Mouse (Mus musculus) kidney, embryonic 14.5 days (tissue): Measurements from ENCODE around the gene Gpr155. TPM values are rescaled to one million over a fixed set of nuclear protein-coding genes. Genes with fewer than 3 reads are reported as not detected.

Experiments used
- ATAC-seq: fragments of 200-750 bp; cut with Nextera tagmentation; 2 replicates; pipeline ENCODE4 v1.8.0; 2017; ENCODE audit warnings: moderate number of reproducible peaks, mild to moderate bottlenecking, moderate TSS enrichment, moderate library complexity; ENCODE audit not compliant: low FRiP score, low TSS enrichment
- H3K27ac ChIP-seq: fragments of 300-500 bp; sonication (generic); 2 replicates; pipeline ENCODE4 v1.5.1; 2014; ENCODE audit warnings: low read depth, mild to moderate bottlenecking, low read length, moderate library complexity, mixed read lengths
- H3K27me3 ChIP-seq: fragments of 300-500 bp; sonication (generic); 2 replicates; pipeline ENCODE4 v1.6.1; 2014; ENCODE audit warnings: mild to moderate bottlenecking, low read length; ENCODE audit not compliant: control insufficient read depth, insufficient read depth
- H3K36me3 ChIP-seq: fragments of 300-500 bp; sonication (generic); 2 replicates; pipeline ENCODE4 v1.6.1; 2014; ENCODE audit warnings: low read length, mixed read lengths; ENCODE audit not compliant: control insufficient read depth, insufficient read depth
- H3K4me1 ChIP-seq: fragments of 300-500 bp; sonication (generic); 2 replicates; pipeline ENCODE4 v1.6.1; 2014; ENCODE audit warnings: low read length, mixed read lengths; ENCODE audit not compliant: control insufficient read depth, insufficient read depth
- H3K4me2 ChIP-seq: fragments of 300-500 bp; sonication (generic); replicated peaks from 2 replicates; pipeline ENCODE4 v1.6.1; 2014; ENCODE audit warnings: low read depth, mild to moderate bottlenecking, low read length
- H3K4me3 ChIP-seq: fragments of 300-500 bp; sonication (generic); 2 replicates; pipeline ENCODE4 v1.5.1; 2014; ENCODE audit warnings: mild to moderate bottlenecking, low read length
- H3K9ac ChIP-seq: fragments of 300-500 bp; sonication (generic); 2 replicates; pipeline ENCODE4 v1.6.1; 2014; ENCODE audit warnings: low read depth, mild to moderate bottlenecking, low read length, moderate library complexity
- H3K9me3 ChIP-seq: fragments of 300-500 bp; sonication (generic); 2 replicates; pipeline ENCODE4 v1.6.1; 2016; ENCODE audit warnings: low read length; ENCODE audit not compliant: control insufficient read depth
- WGBS: fragments of 180-500 bp; shearing (Covaris S2); extraction: QIAGEN DNeasy Blood & Tissue Kit; methylation state at CpG from one replicate; pipeline ENCODE4 v1.1.7; 2014; 5-methylcytosine and 5-hydroxymethylcytosine counted together
- polyA plus RNA-seq: library from polyadenylated mRNA; unstranded; fragments of >200 nt; fragmentation: Nextera tagmentation; extraction: Ambion mirVana; gene quantifications from 2 replicates; pipeline ENCODE4 v1.2.1, GENCODE M21; 2014

The Gpr155 gene
- polyA plus RNA-seq, 1 experiment from 2014 or later: 6.9 TPM

- no peaks in the 10 kb centered on the region for H3K9me3 ChIP-seq
- no peaks in the 10 kb centered on the region for H3K4me1 ChIP-seq
- H3K27ac ChIP-seq: no peak overlapping the region
- no peak overlapping the region for H3K9ac ChIP-seq
- WGBS: 95% methylated on average over 8 of the region's 8 CpGs
- no peak overlapping the region for H3K4me2 ChIP-seq
- H3K36me3 ChIP-seq: no peaks in the 10 kb centered on the region
- no peak overlapping the region for H3K4me3 ChIP-seq
- ATAC-seq: no peak
- no peaks in the 10 kb centered on the region for H3K27me3 ChIP-seq
These were observed 23.7 kb upstream of the Gpr155 start for GRCm38 (mm10) chr2:73410076-73410475.

GRCm38 (mm10) chr2:73407662-73408061, 21.3 kb upstream of the Gpr155 start:
- no peak overlapping the region for H3K4me3 ChIP-seq
- no peak for ATAC-seq
- no peaks in the 10 kb centered on the region for H3K4me1 ChIP-seq
- H3K36me3 ChIP-seq: no peaks in the 10 kb centered on the region
- no peak overlapping the region for H3K27ac ChIP-seq
- 72% methylated on average over 4 of the region's 4 CpGs for WGBS
- no peaks in the 10 kb centered on the region for H3K27me3 ChIP-seq
- H3K9me3 ChIP-seq: no peaks in the 10 kb centered on the region
- no peak overlapping the region for H3K4me2 ChIP-seq
- H3K9ac ChIP-seq: no peak overlapping the region

- no peaks in the 10 kb centered on the region for H3K9me3 ChIP-seq
- H3K27me3 ChIP-seq: no peaks in the 10 kb centered on the region
- no peak for ATAC-seq
- WGBS: 86% methylated on average over 9 of the region's 9 CpGs
- H3K36me3 ChIP-seq: no peaks in the 10 kb centered on the region
- H3K4me2 ChIP-seq: no peak overlapping the region
- no peaks in the 10 kb centered on the region for H3K4me1 ChIP-seq
- no peak overlapping the region for H3K4me3 ChIP-seq
- no peak overlapping the region for H3K9ac ChIP-seq
- no peak overlapping the region for H3K27ac ChIP-seq
These were observed 20.1 kb upstream of the Gpr155 start for GRCm38 (mm10) chr2:73406336-73406915.

GRCm38 (mm10) chr2:73404980-73405379, 18.6 kb upstream of the Gpr155 start:
- Histone ChIP-seq H3K27me3 (no peaks in the 10 kb centered on the region), H3K27ac (no peak overlapping the region), H3K4me3 (no peak overlapping the region), H3K36me3 (no peaks in the 10 kb centered on the region), H3K4me1 (no peaks in the 10 kb centered on the region), H3K4me2 (no peak overlapping the region), H3K9me3 (no peaks in the 10 kb centered on the region), H3K9ac (no peak overlapping the region)
- no peak for ATAC-seq
- WGBS: 89% methylated on average over 7 of the region's 7 CpGs

GRCm38 (mm10) chr2:73404442-73404841, 18.1 kb upstream of the Gpr155 start:
- no peak overlapping the region for H3K9ac ChIP-seq
- no peaks in the 10 kb centered on the region for H3K4me1 ChIP-seq
- no peak for ATAC-seq
- WGBS: 81% methylated on average over 9 of the region's 9 CpGs
- no peak overlapping the region for H3K27ac ChIP-seq
- H3K36me3 ChIP-seq: no peaks in the 10 kb centered on the region
- H3K9me3 ChIP-seq: no peaks in the 10 kb centered on the region
- no peak overlapping the region for H3K4me3 ChIP-seq
- H3K4me2 ChIP-seq: no peak overlapping the region
- no peaks in the 10 kb centered on the region for H3K27me3 ChIP-seq

- Histone ChIP-seq H3K27ac (no peak overlapping the region), H3K27me3 (no peaks in the 10 kb centered on the region), H3K9ac (no peak overlapping the region), H3K36me3 (no peaks in the 10 kb centered on the region), H3K9me3 (no peaks in the 10 kb centered on the region), H3K4me1 (no peaks in the 10 kb centered on the region), H3K4me2 (no peak overlapping the region), H3K4me3 (no peak overlapping the region)
- 81% methylated on average over 15 of the region's 15 CpGs for WGBS
- ATAC-seq: no peak
These were observed 17.1 kb upstream of the Gpr155 start for GRCm38 (mm10) chr2:73403385-73404013.

GRCm38 (mm10) chr2:73401689-73402088, 15.3 kb upstream of the Gpr155 start:
- Histone ChIP-seq H3K27ac (no peak overlapping the region), H3K27me3 (no peaks in the 10 kb centered on the region), H3K4me1 (no peaks in the 10 kb centered on the region), H3K9ac (no peak overlapping the region), H3K36me3 (no peaks in the 10 kb centered on the region), H3K4me3 (no peak overlapping the region), H3K4me2 (no peak overlapping the region), H3K9me3 (no peaks in the 10 kb centered on the region)
- WGBS: 7% methylated on average over 1 of the region's 1 CpGs
- ATAC-seq: no peak

- H3K27ac ChIP-seq: no peak overlapping the region
- no peaks in the 10 kb centered on the region for H3K36me3 ChIP-seq
- H3K4me3 ChIP-seq: no peak overlapping the region
- no peak overlapping the region for H3K4me2 ChIP-seq
- H3K27me3 ChIP-seq: no peaks in the 10 kb centered on the region
- WGBS: 92% methylated on average over 2 of the region's 2 CpGs
- no peak overlapping the region for H3K9ac ChIP-seq
- no peaks in the 10 kb centered on the region for H3K9me3 ChIP-seq
- ATAC-seq: no peak
- no peaks in the 10 kb centered on the region for H3K4me1 ChIP-seq
These were observed 11.1 kb upstream of the Gpr155 start for GRCm38 (mm10) chr2:73397476-73397875.

GRCm38 (mm10) chr2:73396828-73397325, 10.5 kb upstream of the Gpr155 start:
- H3K4me3 ChIP-seq: no peak overlapping the region
- no peak overlapping the region for H3K4me2 ChIP-seq
- no peaks in the 10 kb centered on the region for H3K36me3 ChIP-seq
- ATAC-seq: no peak
- no peak overlapping the region for H3K9ac ChIP-seq
- WGBS: 90% methylated on average over 3 of the region's 3 CpGs
- no peaks in the 10 kb centered on the region for H3K4me1 ChIP-seq
- no peak overlapping the region for H3K27ac ChIP-seq
- H3K9me3 ChIP-seq: no peaks in the 10 kb centered on the region
- no peaks in the 10 kb centered on the region for H3K27me3 ChIP-seq
